Mouse (Mus musculus) myocyte (in vitro differentiated cells): ENCODE measurements around the gene Efcab5.

Experiments
- CEBPB ChIP-seq: IDR thresholded peaks from 2 replicates; pipeline ENCODE4 v1.6.1; 2011; ENCODE audit warnings: mild to moderate bottlenecking, moderate library complexity; ENCODE audit not compliant: poor library complexity, insufficient read depth, severe bottlenecking
- E2F4 ChIP-seq: IDR thresholded peaks from one replicate; pipeline ENCODE4 v1.6.1; 2011; ENCODE audit warnings: mild to moderate bottlenecking, control low read depth, moderate library complexity; ENCODE audit not compliant: insufficient read depth
- MAX ChIP-seq: IDR thresholded peaks from one replicate; pipeline ENCODE4 v1.6.1; 2011; ENCODE audit warnings: low read depth, mild to moderate bottlenecking, control low read depth
- MYOD1 ChIP-seq, 3 experiments: IDR thresholded peaks; one replicate each; pipeline ENCODE4 v1.6.1; 2011; ENCODE audit warnings: control low read depth in 2 of 3, low read depth in 2 of 3, mild to moderate bottlenecking in 2 of 3, moderate library complexity in 1 of 3; ENCODE audit not compliant: insufficient read length in 2 of 3, control insufficient read depth in 1 of 3
- MYOG ChIP-seq, 3 experiments: IDR thresholded peaks; one replicate each; pipeline ENCODE4 v1.6.1; 2011; ENCODE audit warnings: control low read depth in 2 of 3, low read depth in 2 of 3, mild to moderate bottlenecking in 2 of 3; ENCODE audit not compliant: insufficient read length in 2 of 3, control insufficient read depth in 1 of 3, insufficient read depth in 1 of 3
- POLR2A ChIP-seq: IDR thresholded peaks from one replicate; pipeline ENCODE4 v1.6.1; 2011; ENCODE audit warnings: low read depth, mild to moderate bottlenecking, control low read depth, moderate library complexity; ENCODE audit not compliant: insufficient read length
- POLR2AphosphoS2 ChIP-seq: IDR thresholded peaks from one replicate; pipeline ENCODE4 v1.6.1; 2011; ENCODE audit warnings: low read depth, control low read depth; ENCODE audit not compliant: insufficient read length
- SRF ChIP-seq: IDR thresholded peaks from one replicate; pipeline ENCODE4 v1.6.1; 2011; ENCODE audit warnings: low read depth; ENCODE audit not compliant: control insufficient read depth, insufficient read length
- TCF12 ChIP-seq: IDR thresholded peaks from one replicate; pipeline ENCODE4 v1.6.1; 2011; ENCODE audit warnings: mild to moderate bottlenecking, control low read depth; ENCODE audit not compliant: poor library complexity, insufficient read depth, severe bottlenecking
- TCF3 ChIP-seq: IDR thresholded peaks from one replicate; pipeline ENCODE4 v1.6.1; 2011; ENCODE audit warnings: low read depth, control low read depth; ENCODE audit not compliant: insufficient read length
- USF1 ChIP-seq: IDR thresholded peaks from one replicate; pipeline ENCODE4 v1.6.1; 2011; ENCODE audit warnings: low read depth, mild to moderate bottlenecking, control low read depth, moderate library complexity

GRCm38 (mm10) chr11:77089162-77089561 is 99.6 kb downstream of the Efcab5 start:
- no peak for TF ChIP-seq POLR2A
- no peak for TF ChIP-seq MYOG (IDR thresholded peaks at IDR 0.05; ENCODE audit: control insufficient read depth in 1 of 3, insufficient read depth in 1 of 3, insufficient read length in 2 of 3, low read depth in 2 of 3)
- no peak for TF ChIP-seq E2F4
- TF ChIP-seq MAX = no peak
- no peak for TF ChIP-seq TCF3
- TF ChIP-seq USF1 = no peak
- TF ChIP-seq CEBPB = no peak
- TF ChIP-seq SRF = no peak
- TF ChIP-seq POLR2AphosphoS2 = no peak
- no peak for TF ChIP-seq TCF12
- TF ChIP-seq MYOD1 (IDR thresholded peaks at IDR 0.05; ENCODE audit: control insufficient read depth in 1 of 3, insufficient read length in 2 of 3, low read depth in 2 of 3) = no peak
